Mouse (Mus musculus): ENCODE data around the gene Tnrc6b.

GRCm38 (mm10) chr15:80876231-80876630, 165.1 kb downstream of the Tnrc6b start:
- TF ChIP-seq GATA1 (IDR thresholded peaks at IDR 0.05; ENCODE audit: low read length) (no peak), TAL1 (IDR thresholded peaks at IDR 0.05; ENCODE audit: low read length) (no peak)

All from erythroblast, embryonic 14.5 days (primary cell).